Mouse (Mus musculus) hindbrain, embryonic 14.5 days (tissue): ENCODE data around the gene Slc43a2. TPM values are rescaled to one million over a fixed set of nuclear protein-coding genes. Genes with fewer than 3 reads are reported as not detected.

Experiments
- ATAC-seq: fragments of 200-750 bp; cut with Nextera tagmentation; 2 replicates; pipeline ENCODE4 v1.8.0; 2017; ENCODE audit warnings: moderate number of reproducible peaks, mild to moderate bottlenecking, moderate TSS enrichment, moderate library complexity; ENCODE audit not compliant: low FRiP score
- DNase-seq: peaks from one replicate; pipeline ENCODE4 v3.0.0-alpha.2; 2015; ENCODE audit warnings: low spot score
- H3K27ac ChIP-seq: fragments of 300-500 bp; sonication (generic); 2 replicates; pipeline ENCODE4 v1.5.1; 2014; ENCODE audit warnings: mild to moderate bottlenecking, moderate library complexity
- H3K27me3 ChIP-seq: fragments of 300-500 bp; sonication (generic); 2 replicates; pipeline ENCODE4 v1.6.1; 2014; ENCODE audit warnings: mild to moderate bottlenecking, low read length, mixed read lengths; ENCODE audit not compliant: control insufficient read depth, insufficient read depth
- H3K36me3 ChIP-seq: fragments of 300-500 bp; sonication (generic); replicated peaks from 2 replicates; pipeline ENCODE4 v1.6.1; 2014; ENCODE audit not compliant: control insufficient read depth, insufficient read depth
- H3K4me1 ChIP-seq: fragments of 300-500 bp; sonication (generic); replicated peaks from 2 replicates; pipeline ENCODE4 v1.6.1; 2014; ENCODE audit warnings: antibody characterized with exemption, low read length, mixed read lengths; ENCODE audit not compliant: control insufficient read depth, insufficient read depth
- H3K4me2 ChIP-seq: fragments of 300-500 bp; sonication (generic); replicated peaks from 2 replicates; pipeline ENCODE4 v1.6.1; 2014; ENCODE audit warnings: mild to moderate bottlenecking, moderate library complexity
- H3K4me3 ChIP-seq: fragments of 300-500 bp; sonication (generic); replicated peaks from 2 replicates; pipeline ENCODE4 v1.5.1; 2014; ENCODE audit warnings: mild to moderate bottlenecking, low read length
- H3K9ac ChIP-seq: fragments of 300-500 bp; sonication (generic); 2 replicates; pipeline ENCODE4 v1.6.1; 2014
- H3K9me3 ChIP-seq: fragments of 300-500 bp; sonication (generic); 2 replicates; pipeline ENCODE4 v1.6.1; 2016; ENCODE audit warnings: low read length; ENCODE audit not compliant: control insufficient read depth
- WGBS: fragments of 180-500 bp; shearing (Covaris S2); extraction: QIAGEN DNeasy Blood & Tissue Kit; methylation state at CpG from one replicate; pipeline ENCODE4 v1.1.7; 2014; 5-methylcytosine and 5-hydroxymethylcytosine counted together
- polyA plus RNA-seq: library from polyadenylated mRNA; unstranded; fragments of >200 nt; fragmentation: Nextera tagmentation; extraction: Ambion mirVana; gene quantifications from 2 replicates; pipeline ENCODE4 v1.2.1, GENCODE M21; 2014

Slc43a2 gene
- polyA plus RNA-seq, 1 experiment from 2014 or later, result 15.2 TPM

GRCm38 (mm10) chr11:75540710-75541581, 9.5 kb downstream of the Slc43a2 start:
- no peaks in the 10 kb centered on the region for H3K27me3 ChIP-seq
- peaks cover 26% of the 10 kb centered on the region for H3K36me3 ChIP-seq
- H3K27ac ChIP-seq, result 0 out of 2 replicates have a peak overlapping the region, but pooled peaks have one; percentile 28
- DNase-seq, result no peak
- H3K9ac ChIP-seq, result peak overlapping the region; percentile 14; the same call in 1 of the 2 replicates
- no peaks in the 10 kb centered on the region for H3K9me3 ChIP-seq
- H3K4me2 ChIP-seq, result no peak overlapping the region
- H3K4me3 ChIP-seq, result no peak overlapping the region
- WGBS, result 69% methylated on average over 19 of the region's 19 CpGs
- peaks cover 16% of the 10 kb centered on the region; the same call in 1 of the 2 replicates for H3K4me1 ChIP-seq
- ATAC-seq, result no peak

GRCm38 (mm10) chr11:75544713-75545112, 13.2 kb downstream of the Slc43a2 start:
- Histone ChIP-seq H3K9ac (0 out of 2 replicates have a peak overlapping the region, but pooled peaks have one; percentile 20), H3K27ac (no peak overlapping the region), H3K27me3 (no peaks in the 10 kb centered on the region), H3K4me3 (no peak overlapping the region), H3K4me1 (peaks cover 3% of the 10 kb centered on the region; the same call in 1 of the 2 replicates), H3K36me3 (peaks cover 48% of the 10 kb centered on the region), H3K4me2 (no peak overlapping the region), H3K9me3 (no peaks in the 10 kb centered on the region)
- WGBS, result 89% methylated on average over 9 of the region's 9 CpGs
- no peak for DNase-seq
- ATAC-seq, result no peak

GRCm38 (mm10) chr11:75546057-75546456, 14.6 kb downstream of the Slc43a2 start:
- no peak overlapping the region for H3K4me2 ChIP-seq
- no peaks in the 10 kb centered on the region for H3K9me3 ChIP-seq
- H3K27ac ChIP-seq, result no peak overlapping the region
- peaks cover 48% of the 10 kb centered on the region for H3K36me3 ChIP-seq
- H3K4me1 ChIP-seq, result peaks cover 16% of the 10 kb centered on the region; the same call in 1 of the 2 replicates
- no peak for ATAC-seq
- no peak overlapping the region for H3K4me3 ChIP-seq
- no peak for DNase-seq
- H3K9ac ChIP-seq, result no peak overlapping the region
- H3K27me3 ChIP-seq, result no peaks in the 10 kb centered on the region
- WGBS, result 73% methylated on average over 4 of the region's 4 CpGs

GRCm38 (mm10) chr11:75549658-75550111, 18.2 kb downstream of the Slc43a2 start:
- H3K4me3 ChIP-seq, result no peak overlapping the region
- DNase-seq, result no peak
- H3K9ac ChIP-seq, result no peak overlapping the region
- peaks cover 49% of the 10 kb centered on the region for H3K36me3 ChIP-seq
- peaks cover 27% of the 10 kb centered on the region; the same call in 1 of the 2 replicates for H3K4me1 ChIP-seq
- no peaks in the 10 kb centered on the region for H3K27me3 ChIP-seq
- 48% methylated on average over 5 of the region's 5 CpGs for WGBS
- H3K9me3 ChIP-seq, result no peaks in the 10 kb centered on the region
- no peak for ATAC-seq
- no peak overlapping the region for H3K4me2 ChIP-seq
- peak overlapping the region; percentile 45 for H3K27ac ChIP-seq

- no peak overlapping the region for H3K4me2 ChIP-seq
- no peak overlapping the region for H3K9ac ChIP-seq
- H3K4me3 ChIP-seq, result no peak overlapping the region
- peaks cover 43% of the 10 kb centered on the region for H3K36me3 ChIP-seq
- DNase-seq (no peak), ATAC-seq (peak; percentile 31; the same call in 1 of the 2 replicates)
- 45% methylated on average over 12 of the region's 12 CpGs for WGBS
- no peaks in the 10 kb centered on the region for H3K27me3 ChIP-seq
- peak overlapping the region; percentile 45 for H3K27ac ChIP-seq
- no peaks in the 10 kb centered on the region for H3K9me3 ChIP-seq
- peaks cover 27% of the 10 kb centered on the region; the same call in 1 of the 2 replicates for H3K4me1 ChIP-seq
Measured at GRCm38 (mm10) chr11:75550200-75550946, 18.9 kb downstream of the Slc43a2 start.

- Histone ChIP-seq H3K27me3 (no peaks in the 10 kb centered on the region), H3K9me3 (no peaks in the 10 kb centered on the region), H3K27ac (no peak overlapping the region), H3K4me2 (no peak overlapping the region), H3K4me3 (no peak overlapping the region), H3K9ac (no peak overlapping the region), H3K4me1 (peaks cover 27% of the 10 kb centered on the region; the same call in 1 of the 2 replicates), H3K36me3 (peaks cover 33% of the 10 kb centered on the region)
- 74% methylated on average over 5 of the region's 5 CpGs for WGBS
- DNase-seq, result no peak
- ATAC-seq, result no peak
Measured at GRCm38 (mm10) chr11:75551321-75551720, 19.8 kb downstream of the Slc43a2 start.

DNA sequence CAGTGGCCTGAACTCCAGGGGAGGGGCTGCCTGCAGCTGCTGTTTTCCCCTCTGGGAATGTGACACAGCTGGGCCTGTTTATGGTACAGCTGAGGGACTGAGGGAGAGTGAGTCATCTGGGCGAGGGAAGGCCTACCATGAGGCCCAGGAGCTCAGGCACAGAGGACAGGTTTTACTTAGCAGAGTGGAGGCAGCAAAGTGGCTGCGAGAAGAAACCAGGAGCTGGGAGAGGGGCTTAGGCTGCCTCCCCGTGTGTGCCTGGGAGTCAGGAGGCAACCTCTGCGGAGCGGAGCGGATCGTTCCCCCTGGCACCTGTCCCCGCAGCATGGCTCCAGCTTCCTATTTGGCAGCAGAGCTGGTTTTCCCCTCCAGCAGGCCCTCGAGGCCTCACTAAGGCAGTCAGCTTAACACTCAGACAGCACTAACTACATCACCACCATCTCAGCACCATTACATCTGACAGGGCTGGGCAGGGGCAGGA, 20.5 kb downstream of the Slc43a2 start:
- ATAC-seq, result no peak
- H3K4me1 ChIP-seq, result peaks cover 27% of the 10 kb centered on the region; the same call in 1 of the 2 replicates
- H3K4me3 ChIP-seq, result no peak overlapping the region
- no peaks in the 10 kb centered on the region for H3K27me3 ChIP-seq
- H3K36me3 ChIP-seq, result peaks cover 27% of the 10 kb centered on the region
- no peak overlapping the region for H3K4me2 ChIP-seq
- DNase-seq, result no peak
- WGBS, result 60% methylated on average over 9 of the region's 9 CpGs
- H3K9me3 ChIP-seq, result no peaks in the 10 kb centered on the region
- H3K27ac ChIP-seq, result 0 out of 2 replicates have a peak overlapping the region, but pooled peaks have one; percentile 10
- no peak overlapping the region for H3K9ac ChIP-seq

DNA sequence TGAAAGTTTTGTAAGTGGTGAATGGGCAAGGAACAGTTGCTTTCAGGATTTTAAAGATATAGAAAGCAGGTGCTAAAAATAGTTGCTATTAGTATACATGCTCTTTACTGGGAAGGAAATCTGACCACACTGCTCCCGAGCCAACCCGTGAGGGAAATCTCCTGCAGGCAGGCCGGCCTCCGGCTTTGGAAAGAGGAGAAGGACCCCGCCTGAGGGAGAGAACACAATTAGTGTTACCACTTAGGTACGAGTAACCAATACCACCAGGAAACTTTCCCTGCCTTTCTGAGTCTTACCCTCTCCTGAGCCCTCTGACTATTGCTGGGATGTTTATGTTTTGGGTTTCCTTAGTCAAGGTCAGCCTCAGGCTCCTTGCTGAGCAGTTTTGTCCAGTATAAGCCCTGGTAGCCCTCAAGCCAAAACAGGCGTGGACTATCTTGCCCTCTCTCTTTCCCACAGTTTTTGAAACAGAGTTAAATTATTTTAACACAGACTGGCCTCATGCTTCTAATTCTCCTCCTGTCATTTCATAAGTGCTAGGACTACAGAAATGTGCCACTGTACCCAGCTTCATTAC, 21.5 kb downstream of the Slc43a2 start:
- no peak overlapping the region for H3K27ac ChIP-seq
- H3K9ac ChIP-seq, result no peak overlapping the region
- peaks cover 28% of the 10 kb centered on the region for H3K36me3 ChIP-seq
- no peak overlapping the region for H3K4me3 ChIP-seq
- H3K9me3 ChIP-seq, result no peaks in the 10 kb centered on the region
- peaks cover 27% of the 10 kb centered on the region; the same call in 1 of the 2 replicates for H3K4me1 ChIP-seq
- H3K27me3 ChIP-seq, result no peaks in the 10 kb centered on the region
- H3K4me2 ChIP-seq, result no peak overlapping the region
- WGBS, result 70% methylated on average over 7 of the region's 7 CpGs
- ATAC-seq (no peak), DNase-seq (no peak)
